Mouse (Mus musculus): Measurements from ENCODE around the gene Rasgrp3.

- TF ChIP-seq EP300 (IDR thresholded peaks at IDR 0.05) (no peak), CTCF (IDR thresholded peaks at IDR 0.05) (no peak)
Measured at GRCm38 (mm10) chr17:75437239-75437750, 1.6 kb downstream of the Rasgrp3 start.

Measured in lung, postnatal 0 days (tissue).